Mouse (Mus musculus) heart, embryonic 11.5 days (tissue): ENCODE measurements around the gene Gm43064. TPM values are rescaled to one million over a fixed set of nuclear protein-coding genes. Genes with fewer than 3 reads are reported as not detected.

ENCODE experiments used
- ATAC-seq: fragments of 200-750 bp; cut with Nextera tagmentation; replicated peaks from 2 replicates; pipeline ENCODE4 v1.8.0; 2017; ENCODE audit warnings: moderate library complexity; ENCODE audit not compliant: insufficient number of reproducible peaks, low FRiP score, low TSS enrichment
- H3K27ac ChIP-seq: fragments of 300-500 bp; sonication (generic); 2 replicates; pipeline ENCODE4 v1.5.1; 2014; ENCODE audit warnings: mild to moderate bottlenecking, low read depth, low read length
- H3K27me3 ChIP-seq: fragments of 300-500 bp; sonication (generic); 2 replicates; pipeline ENCODE4 v1.6.1; 2014; ENCODE audit warnings: mild to moderate bottlenecking, low read length, mixed read lengths; ENCODE audit not compliant: control insufficient read depth, insufficient read depth
- H3K36me3 ChIP-seq: fragments of 300-500 bp; sonication (generic); 2 replicates; pipeline ENCODE4 v1.6.1; 2014; ENCODE audit warnings: mild to moderate bottlenecking, low read length, moderate library complexity, mixed read lengths; ENCODE audit not compliant: control insufficient read depth, insufficient read depth
- H3K4me1 ChIP-seq: fragments of 300-500 bp; sonication (generic); 2 replicates; pipeline ENCODE4 v1.6.1; 2014; ENCODE audit warnings: low read length; ENCODE audit not compliant: control insufficient read depth, insufficient read depth
- H3K4me2 ChIP-seq: fragments of 300-500 bp; sonication (generic); 2 replicates; pipeline ENCODE4 v1.6.1; 2014; ENCODE audit warnings: mild to moderate bottlenecking, moderate library complexity
- H3K4me3 ChIP-seq: fragments of 300-500 bp; sonication (generic); 2 replicates; pipeline ENCODE4 v1.5.1; 2014; ENCODE audit warnings: low read depth, low read length
- H3K9ac ChIP-seq: fragments of 300-500 bp; sonication (generic); 2 replicates; pipeline ENCODE4 v1.6.1; 2014; ENCODE audit warnings: mild to moderate bottlenecking, low read depth, low read length, moderate library complexity
- H3K9me3 ChIP-seq: fragments of 300-500 bp; sonication (generic); replicated peaks from 2 replicates; pipeline ENCODE4 v1.6.1; 2016; ENCODE audit warnings: low read length; ENCODE audit not compliant: control insufficient read depth
- WGBS: fragments of 180-500 bp; shearing (Covaris S2); extraction: QIAGEN DNeasy Blood & Tissue Kit; methylation state at CpG from one replicate; pipeline ENCODE4 v1.1.7; 2014; ENCODE audit not compliant: insufficient replicate concordance; 5-methylcytosine and 5-hydroxymethylcytosine counted together
- polyA plus RNA-seq: library from polyadenylated mRNA; unstranded; fragments of >200 nt; fragmentation: Nextera tagmentation; extraction: Ambion mirVana; gene quantifications from 2 replicates; pipeline ENCODE4 v1.2.1, GENCODE M21; 2014

Gene Gm43064
- polyA plus RNA-seq, 1 experiment from 2014 or later, result 0.19 TPM

DNA sequence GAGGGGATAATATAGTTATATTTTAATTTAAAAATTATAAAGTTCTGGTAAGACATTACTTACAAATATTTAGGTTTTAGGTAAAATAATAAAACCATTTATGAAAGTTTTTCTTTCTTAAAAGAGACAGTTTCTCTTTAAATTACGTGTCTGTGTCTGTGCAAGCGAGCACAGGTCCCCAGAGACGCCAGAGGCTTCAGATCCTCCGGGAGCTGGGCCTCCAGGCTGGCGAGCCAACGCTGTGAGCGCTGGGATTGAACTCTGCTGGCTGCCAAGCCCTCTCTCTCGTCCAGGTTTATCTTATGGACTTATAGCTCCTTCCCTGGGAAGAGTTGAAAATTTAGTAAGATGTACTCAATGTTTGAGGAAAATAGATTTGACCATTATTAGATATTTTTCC lies 44.4 kb downstream of the Gm43064 start:
- H3K9ac ChIP-seq, result no peak overlapping the region
- H3K27ac ChIP-seq, result no peak overlapping the region
- WGBS, result 62% methylated on average over 8 of the region's 8 CpGs
- no peaks in the 10 kb centered on the region for H3K4me1 ChIP-seq
- H3K9me3 ChIP-seq, result no peaks in the 10 kb centered on the region
- no peak overlapping the region for H3K4me3 ChIP-seq
- no peaks in the 10 kb centered on the region for H3K36me3 ChIP-seq
- H3K27me3 ChIP-seq, result no peaks in the 10 kb centered on the region
- no peak overlapping the region for H3K4me2 ChIP-seq
- no peak for ATAC-seq

DNA sequence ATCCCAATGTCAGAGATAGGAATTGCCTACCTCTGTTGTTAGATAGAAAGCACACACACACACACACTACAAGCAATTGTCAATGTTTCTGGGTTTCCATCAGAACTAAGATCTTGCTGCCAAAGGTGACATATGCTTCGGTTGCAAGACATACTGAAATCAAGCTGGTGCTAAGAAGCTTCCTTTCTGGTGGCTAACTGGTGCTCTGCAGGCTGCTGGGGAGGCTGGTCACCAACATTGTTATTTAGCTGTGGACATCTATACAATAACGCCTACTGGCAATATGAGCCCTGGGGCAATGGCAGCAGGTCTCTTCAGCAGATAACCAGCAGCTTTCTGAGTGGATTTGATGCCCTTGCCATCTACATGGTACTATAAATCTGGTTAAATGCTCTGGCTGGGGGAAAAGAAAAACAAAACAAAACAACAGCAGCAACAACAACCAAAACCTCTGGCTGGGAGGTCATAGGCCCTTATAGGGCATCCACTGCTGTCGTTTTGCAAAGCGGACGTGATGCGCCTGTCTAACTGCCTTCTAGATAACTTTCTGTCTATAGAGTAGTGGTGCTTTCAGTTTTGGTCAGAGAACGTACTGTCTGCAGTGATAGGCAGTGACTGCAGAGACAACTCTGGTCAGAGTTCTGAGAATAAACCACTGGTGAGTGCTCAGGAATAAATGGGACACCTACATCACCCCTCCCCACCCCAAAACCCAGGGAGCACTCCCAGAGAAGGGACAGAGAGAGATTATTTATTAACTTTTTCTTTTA lies 47.8 kb downstream of the Gm43064 start:
- Histone ChIP-seq H3K4me1 (no peaks in the 10 kb centered on the region), H3K36me3 (no peaks in the 10 kb centered on the region), H3K27me3 (no peaks in the 10 kb centered on the region), H3K9me3 (no peaks in the 10 kb centered on the region), H3K9ac (no peak overlapping the region), H3K4me2 (no peak overlapping the region), H3K4me3 (no peak overlapping the region), H3K27ac (no peak overlapping the region)
- WGBS, result 81% methylated on average over 7 of the region's 7 CpGs
- no peak for ATAC-seq

DNA sequence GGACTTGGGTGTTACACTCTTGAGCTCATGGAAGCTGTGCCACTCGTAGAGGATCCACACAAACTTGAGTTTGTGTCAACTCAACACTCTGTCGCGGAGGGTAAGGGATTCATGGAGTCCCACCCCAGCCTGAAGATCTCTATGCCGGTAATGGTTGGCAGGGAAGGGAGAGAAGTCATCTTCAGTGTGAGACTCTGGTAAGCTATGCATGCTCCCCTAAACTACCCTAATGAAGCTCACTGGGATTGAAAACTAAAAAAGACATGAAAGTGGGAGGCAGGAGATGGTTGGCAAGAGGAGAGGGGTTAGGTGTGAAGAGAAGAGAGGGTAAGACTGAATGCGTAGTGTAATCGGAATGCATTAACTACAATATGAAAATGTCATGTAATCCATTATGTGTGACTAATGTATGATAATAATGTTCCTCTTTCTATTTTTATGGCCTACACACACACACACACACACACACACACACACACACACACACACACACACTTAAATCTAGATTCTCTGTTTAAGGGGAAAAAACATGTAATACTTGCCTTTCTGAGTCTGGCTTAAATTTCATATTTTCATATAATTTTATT lies 48.7 kb downstream of the Gm43064 start:
- no peaks in the 10 kb centered on the region for H3K36me3 ChIP-seq
- no peaks in the 10 kb centered on the region for H3K4me1 ChIP-seq
- no peak for ATAC-seq
- no peak overlapping the region for H3K27ac ChIP-seq
- WGBS, result 86% methylated on average over 6 of the region's 6 CpGs
- no peaks in the 10 kb centered on the region for H3K9me3 ChIP-seq
- H3K4me2 ChIP-seq, result no peak overlapping the region
- no peak overlapping the region for H3K9ac ChIP-seq
- no peak overlapping the region for H3K4me3 ChIP-seq
- H3K27me3 ChIP-seq, result no peaks in the 10 kb centered on the region

DNA sequence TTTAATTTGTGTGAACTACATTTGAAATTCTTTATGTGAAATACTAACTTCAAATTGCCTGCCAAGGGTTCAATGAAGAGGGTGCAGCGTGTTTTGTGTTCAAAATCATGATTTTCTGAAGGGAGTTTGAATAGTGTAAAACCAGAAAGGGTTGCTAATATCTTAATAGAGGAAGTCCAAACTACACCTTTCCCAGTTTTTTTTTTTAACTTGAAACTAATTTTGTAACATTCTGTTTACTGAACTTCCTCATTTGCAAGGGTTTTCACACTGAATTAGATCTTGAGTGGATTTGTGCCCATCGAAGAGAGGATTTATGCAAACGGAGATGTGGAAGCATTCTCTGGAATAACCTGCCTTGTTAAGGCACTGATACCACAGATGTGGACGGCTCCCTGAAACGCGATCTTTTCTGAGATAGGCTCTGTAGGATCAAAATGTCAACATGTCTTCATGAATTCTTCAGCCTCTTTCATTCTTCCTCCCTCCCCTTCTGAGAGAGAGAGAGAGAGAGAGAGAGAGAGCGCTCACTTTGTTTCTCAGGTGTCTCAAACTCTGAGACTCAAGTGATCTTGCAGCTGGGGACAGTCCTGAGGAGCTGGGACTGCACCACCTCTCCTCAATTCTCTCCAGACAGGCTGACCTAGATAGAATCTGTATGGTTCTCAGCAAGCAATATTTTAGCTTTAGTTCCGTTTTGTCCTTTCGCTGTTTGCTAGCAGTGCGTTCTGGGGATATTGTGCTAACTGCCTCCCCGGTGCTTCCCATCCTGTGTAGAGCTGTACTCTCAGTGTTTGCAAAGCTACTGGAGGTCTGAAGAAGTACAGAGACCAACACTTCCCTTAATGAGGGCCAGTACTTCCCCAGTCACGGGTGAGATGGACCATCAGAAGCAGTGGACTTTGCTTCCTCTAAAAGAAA lies 49.8 kb downstream of the Gm43064 start, which contains the start of gene Ptpn22:
Gene Ptpn22 (plus strand): TSS at position 915 of the 921 bp plus-strand sequence.
- Histone ChIP-seq H3K9ac (no peak within 1 kb of the TSS), H3K27me3 (no peaks in the 10 kb centered on the region), H3K36me3 (no peaks in the 10 kb centered on the region), H3K4me2 (no peak within 1 kb of the TSS), H3K4me3 (no peak within 1 kb of the TSS), H3K4me1 (no peaks in the 10 kb centered on the region), H3K27ac (no peak within 1 kb of the TSS), H3K9me3 (no peaks in the 10 kb centered on the region)
- ATAC-seq, result no peak
- 68% methylated on average over 12 of the region's 12 CpGs for WGBS

DNA sequence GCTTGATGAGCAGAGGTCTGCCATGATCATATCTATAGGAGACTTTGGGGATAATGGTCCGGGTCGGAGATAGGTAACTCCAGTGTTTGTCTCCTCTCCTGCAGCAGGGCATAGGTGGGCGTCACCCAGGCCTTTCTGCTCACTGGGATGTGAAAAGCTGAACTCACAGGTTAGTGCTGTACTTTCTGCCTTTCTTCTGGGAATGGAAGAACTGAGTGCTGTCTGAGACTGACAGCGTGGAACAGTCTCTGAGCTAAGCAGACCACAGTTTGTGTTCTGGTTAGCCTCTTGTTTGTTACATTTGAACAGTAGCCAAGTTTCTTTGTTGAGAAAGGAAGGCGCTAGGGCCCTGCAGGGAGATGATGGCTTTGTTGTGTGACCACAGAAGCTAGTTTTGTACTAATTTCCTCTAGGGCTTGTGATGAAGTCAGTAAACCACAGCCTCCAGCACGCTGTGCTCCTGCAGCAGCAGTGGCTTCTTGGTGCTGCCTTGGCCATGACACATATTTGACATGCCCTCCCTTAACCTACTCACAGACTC lies 50.5 kb downstream of the Gm43064 start:
- no peak overlapping the region for H3K4me3 ChIP-seq
- H3K27me3 ChIP-seq, result no peaks in the 10 kb centered on the region
- no peaks in the 10 kb centered on the region for H3K36me3 ChIP-seq
- no peaks in the 10 kb centered on the region for H3K9me3 ChIP-seq
- 67% methylated on average over 6 of the region's 6 CpGs for WGBS
- no peak overlapping the region for H3K27ac ChIP-seq
- no peak overlapping the region for H3K9ac ChIP-seq
- H3K4me2 ChIP-seq, result no peak overlapping the region
- ATAC-seq, result no peak
- no peaks in the 10 kb centered on the region for H3K4me1 ChIP-seq

DNA sequence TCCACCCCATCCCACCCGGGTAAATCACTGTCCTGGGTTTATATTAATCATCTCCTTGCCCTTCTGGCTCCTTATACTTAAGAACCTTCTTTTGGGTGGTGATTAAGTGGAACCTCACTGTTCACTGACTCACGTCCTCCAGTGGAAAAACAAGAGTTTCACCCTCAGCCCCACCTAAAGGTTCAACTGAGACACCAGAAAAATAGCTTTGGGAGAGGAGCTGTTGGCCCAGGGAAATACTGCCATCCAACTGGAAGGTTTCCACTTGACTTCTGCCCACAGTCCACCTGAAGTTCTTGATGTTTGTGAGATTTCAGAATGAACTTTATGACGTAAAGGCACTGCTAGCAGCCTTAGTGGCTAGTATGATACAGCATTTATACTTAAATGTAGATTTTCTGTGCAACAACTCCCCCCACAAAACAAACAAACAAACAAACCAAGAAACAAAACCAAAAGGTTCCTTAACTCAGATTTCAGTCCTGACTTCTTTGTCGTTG lies 53.4 kb downstream of the Gm43064 start:
- no peak overlapping the region for H3K4me3 ChIP-seq

DNA sequence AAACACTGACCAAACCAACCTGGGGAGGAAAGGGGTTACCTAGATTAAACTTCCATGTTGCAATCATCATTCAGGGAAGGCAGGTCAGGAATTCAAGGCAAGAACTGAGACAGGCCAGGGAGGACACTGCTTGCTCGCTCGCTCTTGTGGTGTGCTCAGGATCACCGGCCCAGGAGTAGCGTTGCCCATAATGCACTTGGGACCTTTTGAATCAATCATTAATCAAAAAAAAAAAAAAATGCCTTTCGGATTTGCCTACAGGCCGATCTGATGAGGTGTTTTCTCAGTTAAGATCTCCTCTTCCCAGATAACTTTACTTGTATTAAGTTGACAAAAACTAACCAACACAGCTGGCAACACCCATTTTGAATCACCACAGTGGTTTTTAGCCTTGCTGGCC lies 54.8 kb downstream of the Gm43064 start:
- WGBS, result 83% methylated on average over 6 of the region's 6 CpGs
- no peaks in the 10 kb centered on the region for H3K36me3 ChIP-seq
- no peak overlapping the region for H3K27ac ChIP-seq
- no peak for ATAC-seq
- H3K27me3 ChIP-seq, result no peaks in the 10 kb centered on the region
- no peak overlapping the region for H3K9ac ChIP-seq
- no peak overlapping the region for H3K4me2 ChIP-seq
- no peaks in the 10 kb centered on the region for H3K9me3 ChIP-seq
- no peaks in the 10 kb centered on the region for H3K4me1 ChIP-seq
- H3K4me3 ChIP-seq, result no peak overlapping the region

More for the DNA sequence above, 53.4 kb downstream of the Gm43064 start:
- H3K9me3 ChIP-seq, result no peaks in the 10 kb centered on the region
- no peak overlapping the region for H3K27ac ChIP-seq
- 82% methylated on average over 4 of the region's 4 CpGs for WGBS
- H3K27me3 ChIP-seq, result no peaks in the 10 kb centered on the region
- ATAC-seq, result no peak
- H3K9ac ChIP-seq, result no peak overlapping the region
- no peaks in the 10 kb centered on the region for H3K36me3 ChIP-seq
- H3K4me2 ChIP-seq, result no peak overlapping the region
- H3K4me1 ChIP-seq, result no peaks in the 10 kb centered on the region

DNA sequence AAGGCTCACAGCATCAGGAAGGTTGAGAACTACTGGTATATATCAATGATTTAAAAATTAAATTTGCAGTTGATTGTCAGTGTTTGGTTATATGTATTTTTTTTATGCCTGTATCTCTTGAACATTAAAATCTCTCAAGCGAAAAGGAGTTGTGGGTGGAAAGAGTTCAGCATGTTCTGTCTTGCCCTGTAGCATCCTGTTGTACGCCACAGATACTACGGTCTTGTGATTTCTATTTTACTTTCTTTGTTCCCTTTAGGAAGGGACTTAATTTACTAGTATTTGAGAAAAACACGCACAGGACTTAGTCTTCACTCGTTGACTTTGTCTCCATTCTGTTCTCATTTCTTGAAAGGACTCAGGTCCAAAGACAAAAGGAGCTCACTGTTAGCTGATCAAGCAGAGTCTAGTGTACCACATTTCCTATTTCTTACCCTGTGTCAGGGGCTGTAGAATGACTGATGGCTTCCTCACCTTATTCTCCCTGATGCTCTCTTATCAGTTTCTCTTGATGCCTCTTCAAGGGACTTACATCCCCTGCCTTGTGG lies 58.1 kb downstream of the Gm43064 start:
- Histone ChIP-seq H3K9me3 (no peaks in the 10 kb centered on the region), H3K36me3 (no peaks in the 10 kb centered on the region), H3K9ac (no peak overlapping the region), H3K27ac (no peak overlapping the region), H3K4me3 (no peak overlapping the region), H3K4me1 (no peaks in the 10 kb centered on the region), H3K27me3 (no peaks in the 10 kb centered on the region), H3K4me2 (no peak overlapping the region)
- 80% methylated on average over 5 of the region's 5 CpGs for WGBS
- ATAC-seq, result no peak
